Mouse (Mus musculus): ENCODE data around the gene Mvb12b.

- TF ChIP-seq GATA1 (IDR thresholded peaks at IDR 0.05; ENCODE audit: low read length) (no peak), TAL1 (IDR thresholded peaks at IDR 0.05; ENCODE audit: low read length) (no peak)
Measured at GRCm38 (mm10) chr2:33708096-33708495, 179.7 kb downstream of the Mvb12b start.
